Mouse (Mus musculus): Measurements from ENCODE around the gene Scrn1.

Scrn1 gene

GRCm38 (mm10) chr6:54566546-54566919 is 244 bp upstream of the Scrn1 start:
- DNase-seq (ENCODE audit: low spot score in 2 of 2) = no peak

GRCm38 (mm10) chr6:54565012-54565411 is 1.3 kb downstream of the Scrn1 start:
- no peak for DNase-seq (ENCODE audit: low spot score in 2 of 2)

- no peak for DNase-seq (ENCODE audit: low spot score in 2 of 2)
Observed at GRCm38 (mm10) chr6:54564506-54564991, 1.7 kb downstream of the Scrn1 start.

GRCm38 (mm10) chr6:54563561-54563960 is 2.7 kb downstream of the Scrn1 start:
- no peak for DNase-seq (ENCODE audit: low spot score in 2 of 2)

GRCm38 (mm10) chr6:54562018-54562809 is 4.1 kb downstream of the Scrn1 start:
- DNase-seq (ENCODE audit: low spot score in 2 of 2) = no peak

GRCm38 (mm10) chr6:54558466-54558865 is 7.8 kb downstream of the Scrn1 start:
- no peak for DNase-seq (ENCODE audit: low spot score in 2 of 2)

- DNase-seq (ENCODE audit: low spot score in 2 of 2) = no peak
Observed at GRCm38 (mm10) chr6:54557671-54558070, 8.6 kb downstream of the Scrn1 start.

GRCm38 (mm10) chr6:54555816-54556215 is 10.5 kb downstream of the Scrn1 start:
- DNase-seq (ENCODE audit: low spot score in 2 of 2) = no peak

GRCm38 (mm10) chr6:54554341-54555110 is 11.8 kb downstream of the Scrn1 start:
- DNase-seq (ENCODE audit: low spot score in 2 of 2) = no peak

GRCm38 (mm10) chr6:54553632-54554031 is 12.7 kb downstream of the Scrn1 start:
- DNase-seq (ENCODE audit: low spot score in 2 of 2) = no peak

- no peak for DNase-seq (ENCODE audit: low spot score in 2 of 2)
Observed at GRCm38 (mm10) chr6:54552721-54553413, 13.4 kb downstream of the Scrn1 start.

- DNase-seq (ENCODE audit: low spot score in 2 of 2) = no peak
Observed at GRCm38 (mm10) chr6:54550801-54551323, 15.4 kb downstream of the Scrn1 start.

GRCm38 (mm10) chr6:54549311-54549710 is 17.0 kb downstream of the Scrn1 start:
- DNase-seq (ENCODE audit: low spot score in 2 of 2) = no peak

GRCm38 (mm10) chr6:54548314-54549019 is 17.8 kb downstream of the Scrn1 start:
- no peak for DNase-seq (ENCODE audit: low spot score in 2 of 2)

- no peak for DNase-seq (ENCODE audit: low spot score in 2 of 2)
Observed at GRCm38 (mm10) chr6:54543646-54544045, 22.6 kb downstream of the Scrn1 start.

- DNase-seq (ENCODE audit: low spot score in 2 of 2) = no peak
Observed at GRCm38 (mm10) chr6:54542836-54543235, 23.5 kb downstream of the Scrn1 start.

- DNase-seq (ENCODE audit: low spot score in 2 of 2) = no peak
Observed at GRCm38 (mm10) chr6:54540252-54540887, 25.9 kb downstream of the Scrn1 start.

GRCm38 (mm10) chr6:54539396-54539795 is 26.9 kb downstream of the Scrn1 start:
- no peak for DNase-seq (ENCODE audit: low spot score in 2 of 2)

GRCm38 (mm10) chr6:54538773-54539173 is 27.5 kb downstream of the Scrn1 start:
- DNase-seq (ENCODE audit: low spot score in 2 of 2) = no peak

- no peak for DNase-seq (ENCODE audit: low spot score in 2 of 2)
Observed at GRCm38 (mm10) chr6:54537053-54537452, 29.2 kb downstream of the Scrn1 start.

- DNase-seq (ENCODE audit: low spot score in 2 of 2) = no peak
Observed at GRCm38 (mm10) chr6:54535485-54535884, 30.8 kb downstream of the Scrn1 start.

Data from spleen, postnatal 4 days (tissue).